Mouse (Mus musculus) embryonic fibroblast, embryonic 13.5 days (primary cell): ENCODE measurements at regions not wholly inside any gene's neighbourhood (a gene's known extent, or its start where the extent isn't known, plus 50 kb on each side); places are given as distances from the start of the nearest gene placed in this dataset.

Source experiments
- H3K27ac ChIP-seq: 2 replicates; pipeline ENCODE4 v1.5.1; 2012; ENCODE audit warnings: low read length, control low read depth, inconsistent platforms; ENCODE audit not compliant: insufficient read depth
- H3K4me1 ChIP-seq: 2 replicates; pipeline ENCODE4 v1.6.1; 2011; ENCODE audit warnings: low read length; ENCODE audit not compliant: control insufficient read depth, insufficient read depth
- H3K4me3 ChIP-seq: 2 replicates; pipeline ENCODE4 v1.5.1; 2011; ENCODE audit warnings: mild to moderate bottlenecking, control low read depth, low read length; ENCODE audit not compliant: insufficient read depth
- CTCF ChIP-seq: IDR thresholded peaks from 2 replicates; pipeline ENCODE4 v1.5.1; 2011; ENCODE audit warnings: mild to moderate bottlenecking, control low read depth, low read length, moderate library complexity, borderline replicate concordance; ENCODE audit not compliant: insufficient read depth
- POLR2A ChIP-seq: IDR thresholded peaks from 2 replicates; pipeline ENCODE4 v1.6.1; 2011; ENCODE audit warnings: low read depth, mild to moderate bottlenecking, control low read depth, low read length, moderate library complexity

DNA sequence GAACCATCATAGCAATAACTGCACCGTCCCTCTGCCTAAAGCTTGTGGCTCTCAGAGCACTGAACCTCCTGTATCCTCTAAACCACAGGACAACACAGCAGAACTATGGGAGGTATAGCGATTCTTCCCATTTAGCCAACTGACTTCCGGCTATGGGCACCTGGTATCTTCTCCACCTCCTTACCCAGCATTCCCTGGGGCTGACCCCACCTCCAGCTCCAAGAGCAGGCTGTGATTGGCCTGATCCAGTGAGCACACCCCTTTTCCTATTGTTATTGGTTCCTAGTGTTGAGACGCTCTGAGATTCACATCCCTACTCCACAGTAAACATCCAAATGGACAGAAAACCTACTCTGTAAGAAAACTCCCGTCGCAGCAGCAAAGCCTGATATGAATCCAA is 236.7 kb downstream of the Prex1 start:
- Histone ChIP-seq H3K4me1 (no peaks in the 10 kb centered on the region), H3K27ac (no peak overlapping the region), H3K4me3 (no peak overlapping the region)
- TF ChIP-seq POLR2A (no peak), CTCF (no peak)

DNA sequence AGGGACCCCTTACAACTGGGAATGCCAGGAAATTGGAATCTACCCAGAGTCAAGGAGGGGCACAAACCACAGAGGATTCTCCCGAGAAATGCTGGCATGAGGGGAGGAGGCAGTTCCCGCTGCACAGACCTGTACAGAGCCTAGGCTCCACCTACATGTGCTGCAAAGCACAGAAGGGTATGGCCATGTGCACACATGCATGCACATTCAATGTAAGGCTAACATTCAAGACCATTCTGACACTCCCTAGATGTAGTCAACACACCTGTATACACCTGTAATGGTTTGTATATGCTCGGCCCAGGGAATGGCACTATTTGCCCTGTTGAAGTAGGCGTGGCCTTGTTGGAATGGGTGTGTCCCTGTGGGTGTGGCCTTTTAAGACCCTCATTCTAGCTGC is 238.0 kb downstream of the Prex1 start:
- Histone ChIP-seq H3K27ac (no peak overlapping the region), H3K4me1 (no peaks in the 10 kb centered on the region), H3K4me3 (no peak overlapping the region)
- TF ChIP-seq CTCF = no peak
- no peak for TF ChIP-seq POLR2A

DNA sequence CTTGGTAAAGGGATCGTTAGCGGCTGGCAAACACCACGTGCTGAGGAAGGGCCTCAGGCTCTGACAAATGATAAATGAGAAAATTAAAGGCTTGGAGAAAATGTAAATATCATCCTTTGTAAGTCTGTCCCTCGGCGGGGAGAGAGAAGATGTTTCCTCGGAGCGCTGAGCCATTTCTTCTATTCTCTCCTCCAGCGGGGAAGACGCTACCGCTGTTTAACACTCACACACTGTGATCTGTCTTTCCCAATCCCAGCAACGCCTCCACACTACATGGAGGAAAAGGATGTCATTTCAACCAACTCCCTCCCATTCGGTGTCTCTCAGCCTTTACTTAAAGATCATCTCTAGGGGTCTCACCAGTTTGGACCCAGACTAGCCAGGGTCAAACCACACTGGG is 239.0 kb downstream of the Prex1 start:
- no peak overlapping the region for H3K4me3 ChIP-seq
- no peaks in the 10 kb centered on the region for H3K4me1 ChIP-seq
- no peak for TF ChIP-seq POLR2A
- TF ChIP-seq CTCF = no peak
- no peak overlapping the region for H3K27ac ChIP-seq

DNA sequence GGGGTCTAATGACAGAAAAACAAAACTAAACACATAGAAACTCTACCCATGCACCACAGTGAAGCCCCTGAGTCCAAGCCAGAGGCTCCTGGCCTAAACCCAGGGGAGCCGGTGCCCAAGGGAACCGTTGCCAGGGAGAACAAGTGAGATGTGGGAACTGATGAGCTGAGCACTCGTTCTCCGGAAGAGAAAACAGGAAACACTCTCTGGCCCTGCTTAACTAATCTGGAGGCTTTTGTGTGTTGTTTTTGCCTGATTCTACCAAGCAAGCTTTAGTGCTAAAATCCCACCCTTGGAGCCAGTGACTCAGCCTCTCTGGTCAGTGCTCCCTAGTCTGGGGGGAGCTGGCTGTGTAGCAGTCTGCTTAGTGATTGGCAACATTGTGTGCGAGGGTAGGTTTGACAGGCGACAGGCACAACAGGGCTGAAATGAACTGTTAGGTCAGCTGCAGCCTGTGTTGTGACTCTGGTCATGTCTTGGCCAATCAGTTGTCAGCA is 242.3 kb downstream of the Prex1 start:
- Histone ChIP-seq H3K4me1 (no peaks in the 10 kb centered on the region), H3K27ac (no peak overlapping the region), H3K4me3 (no peak overlapping the region)
- TF ChIP-seq CTCF (no peak), POLR2A (no peak)

DNA sequence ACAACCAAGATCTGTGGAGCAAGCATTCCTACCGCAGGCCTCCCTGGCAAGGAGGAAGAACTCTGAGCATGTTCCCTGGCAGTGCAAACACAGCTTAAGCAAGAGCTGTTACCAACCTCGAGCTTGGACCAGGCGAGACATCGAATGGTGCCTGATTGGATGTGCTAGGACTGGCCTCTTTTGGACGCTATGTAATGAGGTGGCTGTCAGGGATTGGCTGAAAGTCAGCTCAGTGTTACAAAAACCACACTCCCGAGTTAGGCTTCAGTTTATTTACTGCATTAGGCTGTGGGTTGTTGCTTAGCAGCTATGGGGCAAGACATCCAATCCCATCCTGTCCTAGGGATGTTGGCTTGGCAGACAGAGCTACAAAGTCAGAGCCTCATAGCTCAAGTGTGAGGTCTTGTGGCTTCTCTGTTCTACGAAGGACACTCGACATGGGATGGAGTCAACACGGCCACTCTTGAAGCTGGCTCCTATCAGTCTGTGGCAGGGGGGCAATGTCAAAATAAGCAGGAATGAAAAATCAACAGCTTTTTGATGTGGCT is 244.5 kb downstream of the Prex1 start:
- no peak overlapping the region for H3K27ac ChIP-seq
- TF ChIP-seq CTCF (no peak), POLR2A (no peak)
- H3K4me1 ChIP-seq = no peaks in the 10 kb centered on the region
- H3K4me3 ChIP-seq = no peak overlapping the region

DNA sequence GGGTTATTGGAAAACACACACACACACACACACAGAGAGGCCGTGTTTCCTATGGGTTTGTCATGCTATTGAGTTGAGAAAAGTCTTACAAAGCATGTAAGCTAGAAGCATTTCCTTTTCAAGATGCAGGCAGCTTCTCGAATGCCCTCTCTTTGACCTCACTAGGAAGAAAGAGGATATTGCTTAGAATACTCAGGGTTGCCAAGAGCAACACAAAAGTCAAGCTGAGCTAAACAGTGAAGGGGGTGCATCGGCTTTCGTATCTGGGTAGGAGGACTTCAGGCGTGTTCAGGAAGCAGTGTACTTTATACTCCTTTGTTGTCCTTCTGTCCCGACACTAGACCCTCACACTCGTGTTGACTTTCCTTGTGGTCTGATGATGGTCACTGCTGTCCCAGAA is 246.5 kb downstream of the Prex1 start:
- TF ChIP-seq POLR2A (no peak), CTCF (no peak)
- H3K27ac ChIP-seq = no peak overlapping the region
- H3K4me3 ChIP-seq = no peak overlapping the region

DNA sequence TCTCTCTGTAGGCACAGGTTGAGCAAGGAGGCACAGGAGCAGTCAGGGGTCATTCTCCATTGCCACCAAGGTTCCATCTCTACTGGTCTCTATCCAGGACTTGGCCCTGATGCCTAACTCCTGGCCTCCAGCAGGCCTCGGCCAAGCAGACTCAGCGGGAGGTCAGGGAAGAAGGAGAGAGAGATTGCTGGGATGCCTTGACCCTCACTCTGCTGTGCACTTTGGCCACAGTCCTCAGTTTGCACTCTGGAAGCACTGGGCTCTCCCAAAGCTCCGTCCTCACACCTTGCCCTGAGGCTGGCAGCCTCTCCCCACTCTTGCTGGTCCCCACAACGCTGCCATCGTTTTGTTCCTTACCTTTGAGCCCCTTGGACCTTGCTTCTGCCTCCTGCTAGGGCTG is 248.1 kb downstream of the Prex1 start:
- H3K27ac ChIP-seq = no peak overlapping the region
- H3K4me1 ChIP-seq = peaks cover 7% of the 10 kb centered on the region
- TF ChIP-seq POLR2A = no peak
- no peak for TF ChIP-seq CTCF
- H3K4me3 ChIP-seq = no peak overlapping the region

More for the DNA sequence above, 246.5 kb downstream of the Prex1 start:
- H3K4me1 ChIP-seq = peaks cover 3% of the 10 kb centered on the region

DNA sequence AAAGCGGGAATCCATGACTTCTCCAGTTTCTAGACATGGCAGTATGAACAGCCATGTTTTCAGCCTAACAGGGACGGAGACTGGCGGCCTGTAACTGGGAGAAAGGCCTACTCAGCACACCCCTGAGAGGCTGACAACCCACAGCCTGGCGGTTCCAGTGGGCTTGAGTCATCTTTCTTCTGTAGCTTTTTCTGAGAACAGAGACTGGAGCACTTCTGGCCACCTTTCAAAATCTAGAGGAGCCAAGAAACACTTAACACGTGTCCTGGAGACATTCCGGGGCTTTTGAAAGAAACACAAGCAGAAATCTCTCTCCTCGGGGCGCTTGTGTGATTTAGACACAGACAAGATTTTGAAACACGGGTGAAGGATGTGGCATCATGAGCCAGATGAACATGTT is 250.1 kb downstream of the Prex1 start:
- Histone ChIP-seq H3K4me1 (peaks cover 16% of the 10 kb centered on the region), H3K27ac (peak overlapping the region; percentile 98), H3K4me3 (no peak overlapping the region)
- no peak for TF ChIP-seq CTCF
- no peak for TF ChIP-seq POLR2A

DNA sequence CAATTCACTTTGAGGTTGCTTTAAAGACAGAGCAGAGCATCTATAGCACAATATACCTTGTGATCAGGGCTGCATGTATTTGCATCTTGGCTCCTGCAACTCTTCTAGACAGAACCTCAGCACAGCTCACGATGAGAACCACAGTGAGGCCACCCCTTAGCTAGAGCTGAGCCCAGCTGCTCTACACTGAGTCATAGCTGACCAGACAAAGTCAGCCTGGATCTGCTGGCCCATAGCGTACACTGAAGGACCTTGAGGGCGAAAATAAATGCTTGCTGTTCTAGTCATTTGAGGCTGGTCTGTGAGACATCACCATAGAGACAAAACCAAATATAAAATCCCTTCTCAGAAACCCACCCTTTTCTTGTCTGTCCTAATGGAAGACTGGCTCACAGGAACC is 251.7 kb downstream of the Prex1 start:
- peak overlapping the region; percentile 76 for H3K27ac ChIP-seq
- TF ChIP-seq CTCF (no peak), POLR2A (no peak)
- H3K4me1 ChIP-seq = peaks cover 16% of the 10 kb centered on the region
- H3K4me3 ChIP-seq = no peak overlapping the region

DNA sequence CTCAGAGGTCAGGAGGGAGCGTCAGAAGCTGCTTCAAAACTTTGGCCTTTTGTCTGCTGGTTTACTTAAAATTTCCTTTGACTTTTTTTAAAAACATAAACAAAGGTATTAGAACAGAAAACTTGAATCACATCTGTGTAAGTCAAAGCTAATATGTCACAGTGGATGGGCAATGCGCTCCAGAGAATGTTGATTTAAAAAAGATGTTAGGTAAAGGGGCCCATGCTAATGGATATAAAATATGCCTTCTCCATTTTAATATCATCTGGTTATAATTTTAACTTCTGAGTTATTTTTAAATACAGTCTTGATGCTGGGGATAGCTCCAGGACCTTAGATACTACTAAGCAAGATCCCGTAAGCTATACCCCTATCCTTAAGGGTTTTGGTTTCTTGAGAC is 252.5 kb downstream of the Prex1 start:
- H3K4me3 ChIP-seq = no peak overlapping the region
- peak overlapping the region; percentile 71 for H3K27ac ChIP-seq
- H3K4me1 ChIP-seq = peaks cover 16% of the 10 kb centered on the region
- TF ChIP-seq POLR2A = no peak
- TF ChIP-seq CTCF = no peak
